In the genomic region with DNA sequence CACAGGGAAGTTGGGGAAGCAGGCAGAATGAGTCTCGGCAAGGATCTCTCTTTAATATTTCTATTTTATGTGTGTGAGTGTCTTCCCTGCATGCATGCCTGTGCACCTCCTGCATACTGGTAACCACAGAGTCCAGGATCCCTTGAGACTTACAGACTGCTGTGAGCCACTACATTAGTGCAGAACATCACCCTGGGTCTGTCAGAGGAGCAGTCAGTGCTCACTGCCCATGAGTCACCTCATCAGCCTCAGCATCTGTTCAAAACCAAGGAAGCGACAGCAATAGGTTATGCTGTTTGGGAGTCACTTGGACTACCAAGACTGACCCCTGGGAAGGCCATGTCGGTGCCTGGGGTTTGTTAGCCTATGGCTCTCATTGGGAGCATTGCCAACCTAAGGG, we compare ENCODE assay signal across 11 mouse cellular contexts. TPM values are rescaled to one million over a fixed set of nuclear protein-coding genes. Genes with fewer than 3 reads are reported as not detected.
DNase-seq lines count a peak whose midpoint lies in the region; ATAC-seq lines count a peak whose summit lies in the region.
"Had no signal": no experiment of that assay in that cellular context is flagged by ENCODE, and none has a peak within 500 bp of the region (broad histone marks: within the 10 kb centered on the region; RNA-seq: fewer than 3 reads in every experiment).

No protein-coding gene starts in this region.

- no peak for ATAC-seq in neural tube, embryonic 11.5 days (ENCODE audit: insufficient read depth, low FRiP score, low TSS enrichment)
- ATAC-seq in embryonic facial prominence, embryonic 14.5 days (ENCODE audit: low read depth), result no peak

- no peak overlapping the region for H3K9ac ChIP-seq in neural tube, embryonic 11.5 days (ENCODE audit: low read length)
- no peak overlapping the region for H3K9ac ChIP-seq in embryonic facial prominence, embryonic 14.5 days (ENCODE audit: low read depth, low read length)

- no peaks in the 10 kb centered on the region for H3K36me3 ChIP-seq in neural tube, embryonic 11.5 days (ENCODE audit: control insufficient read depth, insufficient read depth, low read length)
- no peaks in the 10 kb centered on the region for H3K36me3 ChIP-seq in embryonic facial prominence, embryonic 14.5 days (ENCODE audit: control insufficient read depth, insufficient read depth, low read length)

- peak overlapping the region; percentile 58; the same call in 1 of the 2 replicates for H3K27ac ChIP-seq in neural tube, embryonic 11.5 days (ENCODE audit: low read depth, low read length)
- H3K27ac ChIP-seq in embryonic facial prominence, embryonic 14.5 days (replicated peaks; ENCODE audit: low read depth, low read length), result peak overlapping the region; percentile 13; the same call in 1 of the 2 replicates

- peaks cover 10% of the 10 kb centered on the region for H3K4me1 ChIP-seq in neural tube, embryonic 11.5 days (ENCODE audit: control insufficient read depth, insufficient read depth, low read length)
- H3K4me1 ChIP-seq in embryonic facial prominence, embryonic 14.5 days (ENCODE audit: control insufficient read depth, insufficient read depth, low read length), result peaks cover 21% of the 10 kb centered on the region

- DNase-seq in kidney, adult 11 months, result peak; percentile 11
- DNase-seq in kidney, postnatal 4 days, result no peak
- no peak for DNase-seq in neural tube, embryonic 11.5 days (ENCODE audit: low spot score)
- DNase-seq in neural tube, embryonic 10.5 days (ENCODE audit: extremely low spot score, low spot score), result no peak
- no peak for DNase-seq in embryonic facial prominence, embryonic 14.5 days (ENCODE audit: low spot score)
- no peak for DNase-seq in thymus, postnatal 36 days
- DNase-seq in frontal cortex, postnatal 14 days (ENCODE audit: low spot score in 2 of 2), result no peak
- DNase-seq: cerebellum, adult 9-11 months; kidney, adult 18-20 months; layer of hippocampus, postnatal 36 days had no signal

- H3K27me3 ChIP-seq in neural tube, embryonic 11.5 days (ENCODE audit: control insufficient read depth, insufficient read depth, low read length), result no peaks in the 10 kb centered on the region
- H3K27me3 ChIP-seq in embryonic facial prominence, embryonic 14.5 days (replicated peaks; ENCODE audit: control insufficient read depth, insufficient read depth, low read length), result no peaks in the 10 kb centered on the region

- no peak overlapping the region for H3K4me3 ChIP-seq in neural tube, embryonic 11.5 days (ENCODE audit: low read depth, low read length)
- no peak overlapping the region for H3K4me3 ChIP-seq in embryonic facial prominence, embryonic 14.5 days (ENCODE audit: low read depth, low read length)

- H3K4me2 ChIP-seq in neural tube, embryonic 11.5 days (ENCODE audit: low read depth), result no peak overlapping the region
- H3K4me2 ChIP-seq in embryonic facial prominence, embryonic 14.5 days (ENCODE audit: low read depth, low read length), result no peak overlapping the region

- H3K9me3 ChIP-seq in neural tube, embryonic 11.5 days (ENCODE audit: control insufficient read depth, low read length), result no peaks in the 10 kb centered on the region
- no peaks in the 10 kb centered on the region for H3K9me3 ChIP-seq in embryonic facial prominence, embryonic 14.5 days (ENCODE audit: control insufficient read depth, low read length)

- WGBS in neural tube, embryonic 11.5 days, result 75% methylated on average over 3 of the region's 3 CpGs
- 67% methylated on average over 3 of the region's 3 CpGs for WGBS in embryonic facial prominence, embryonic 14.5 days

RNA-seq across cellular contexts. Expression of a gene that starts 11.9 kb away (rescaled TPM):
- 215 and 216 TPM in 2 replicates for polyA plus RNA-seq in neural tube, embryonic 11.5 days (2014; fragmentation: Nextera tagmentation; extraction: Ambion mirVana)
- 198 and 254 TPM in 2 replicates for polyA plus RNA-seq in embryonic facial prominence, embryonic 14.5 days (2014; fragmentation: Nextera tagmentation; extraction: Ambion mirVana)

RNA-seq across cellular contexts. Expression of a gene that starts 21.5 kb away (rescaled TPM):
- 0.77 and 1.6 TPM in 2 replicates for polyA plus RNA-seq in neural tube, embryonic 11.5 days (2014; fragmentation: Nextera tagmentation; extraction: Ambion mirVana)
- 2.3 and 3.9 TPM in 2 replicates for polyA plus RNA-seq in embryonic facial prominence, embryonic 14.5 days (2014; fragmentation: Nextera tagmentation; extraction: Ambion mirVana)

RNA-seq across cellular contexts. Expression of a gene that starts 32.0 kb away (rescaled TPM):
- polyA plus RNA-seq in neural tube, embryonic 11.5 days (2014; fragmentation: Nextera tagmentation; extraction: Ambion mirVana), result 12.5 and 13.7 TPM in 2 replicates
- polyA plus RNA-seq in embryonic facial prominence, embryonic 14.5 days (2014; fragmentation: Nextera tagmentation; extraction: Ambion mirVana), result 4.1 and 6.7 TPM in 2 replicates

RNA-seq across cellular contexts. Expression of a gene that starts 32.1 kb away (rescaled TPM):
- polyA plus RNA-seq in neural tube, embryonic 11.5 days (2014; fragmentation: Nextera tagmentation; extraction: Ambion mirVana), result 142 and 156 TPM in 2 replicates
- 32.4 and 50.2 TPM in 2 replicates for polyA plus RNA-seq in embryonic facial prominence, embryonic 14.5 days (2014; fragmentation: Nextera tagmentation; extraction: Ambion mirVana)

RNA-seq across cellular contexts. Expression of a gene that starts 43.7 kb away (rescaled TPM):
- 0.66 TPM in 1 of 2 replicates, not detected in the other for polyA plus RNA-seq in neural tube, embryonic 11.5 days (2014; fragmentation: Nextera tagmentation; extraction: Ambion mirVana)
- 0.64 and 2.0 TPM in 2 replicates for polyA plus RNA-seq in embryonic facial prominence, embryonic 14.5 days (2014; fragmentation: Nextera tagmentation; extraction: Ambion mirVana)
- polyA plus RNA-seq: small intestine, adult 2 months had no signal
